16 mouse cellular contexts compared by ENCODE assay signal in genomic region chr14:15884641-15885340, GRCm38 (mm10).
DNase-seq lines count a peak whose midpoint lies in the region; TF ChIP-seq lines count a peak whose summit lies in the region.
"Had no signal": no experiment of that assay in that cellular context is flagged by ENCODE, and none has a peak within 500 bp of the region (broad histone marks: within the 10 kb centered on the region; RNA-seq: fewer than 3 reads in every experiment).

No protein-coding gene starts in this region.

- no peak overlapping the region for H3K4me3 ChIP-seq in cerebellum, adult 2 months (replicated peaks; ENCODE audit: insufficient read depth, low read depth, low read length)
- H3K4me3 ChIP-seq: forebrain, embryonic 13.5 days; heart, embryonic 10.5 days; heart, embryonic 15.5 days; hindbrain, embryonic 15.5 days had no signal

- no peak for TF ChIP-seq CTCF in cerebellum, adult 2 months (IDR thresholded peaks at IDR 0.05; ENCODE audit: borderline replicate concordance, insufficient read depth, low read depth, low read length)

- no peak for TF ChIP-seq POLR2A in cerebellum, adult 2 months (IDR thresholded peaks at IDR 0.05; ENCODE audit: borderline replicate concordance, insufficient read depth, low read length)

- H3K27ac ChIP-seq in cerebellum, adult 2 months (ENCODE audit: insufficient read depth, low read length): no peak overlapping the region
- H3K27ac ChIP-seq: forebrain, embryonic 13.5 days; heart, embryonic 10.5 days; heart, embryonic 15.5 days; hindbrain, embryonic 15.5 days had no signal

- peak; percentile 36 to 72 for DNase-seq in cerebellum, adult 2 months
- no peak for DNase-seq in cerebellum, postnatal 4 days (ENCODE audit: low spot score in 2 of 2)
- DNase-seq in cerebellum, adult 9-10 months: peak; percentile 67
- DNase-seq in cerebellum, postnatal 25 days: peak; percentile 32 to 58
- no peak for DNase-seq in heart, postnatal 4 days
- DNase-seq in right cerebral cortex, postnatal 10 days (ENCODE audit: low spot score in 2 of 2): no peak
- DNase-seq: adrenal gland, postnatal 14 days; heart, adult 18-20 months; heart, postnatal 14 days; kidney, adult 8-10 months had no signal

- 87% methylated on average over 2 of the region's 2 CpGs for WGBS in cerebellum, adult 2 months

- no peaks in the 10 kb centered on the region; the same call in 1 of the 2 replicates for H3K27me3 ChIP-seq in cerebellum, adult 2 months (ENCODE audit: control insufficient read depth, insufficient read depth, low read length)
- H3K27me3 ChIP-seq: CH12.LX; forebrain, embryonic 13.5 days; heart, embryonic 15.5 days; hindbrain, embryonic 15.5 days; Patski had no signal

- H3K4me1 ChIP-seq in cerebellum, adult 2 months (ENCODE audit: control insufficient read depth, insufficient read depth, low read length): peaks cover 3% of the 10 kb centered on the region; the same call in 1 of the 2 replicates
- H3K4me1 ChIP-seq: forebrain, embryonic 13.5 days; heart, embryonic 10.5 days; heart, embryonic 15.5 days; hindbrain, embryonic 15.5 days had no signal

Comparison
In these comparisons a context has a peak if more than half of its experiments do, and no peak if none do; other contexts are left out.
1. DNase-seq: peak in cerebellum, adult 2 months (2 of 2), cerebellum, adult 9-10 months (single experiment) and cerebellum, postnatal 25 days (2 of 2); none in cerebellum, postnatal 4 days (0 of 2), heart, postnatal 4 days (single experiment) and right cerebral cortex, postnatal 10 days (0 of 2).